Mouse (Mus musculus) testis, adult 2 months (tissue): ENCODE results near the gene Cacng5. TPM values are rescaled to one million over a fixed set of nuclear protein-coding genes. Genes with fewer than 3 reads are reported as not detected.
A peak's percentile ranks its signal among the peaks of the same experiment; 100 is the strongest.

Experiments
- H3K27ac ChIP-seq: fragments of 200-500 bp; 2 replicates; pipeline ENCODE4 v1.5.1; 2012; ENCODE audit warnings: low read depth, low read length; ENCODE audit not compliant: control insufficient read depth, insufficient read depth
- H3K27me3 ChIP-seq: fragments of 200-500 bp; 2 replicates; pipeline ENCODE4 v1.6.1; 2012; ENCODE audit warnings: mild to moderate bottlenecking, low read length, moderate library complexity; ENCODE audit not compliant: control insufficient read depth, insufficient read depth
- H3K36me3 ChIP-seq: fragments of 200-500 bp; 2 replicates; pipeline ENCODE4 v1.6.1; 2012; ENCODE audit warnings: mild to moderate bottlenecking, low read length; ENCODE audit not compliant: control insufficient read depth, insufficient read depth
- H3K4me1 ChIP-seq: fragments of 200-500 bp; 2 replicates; pipeline ENCODE4 v1.6.1; 2012; ENCODE audit warnings: low read length; ENCODE audit not compliant: control insufficient read depth, insufficient read depth
- H3K4me3 ChIP-seq: fragments of 200-500 bp; 2 replicates; pipeline ENCODE4 v1.5.1; 2012; ENCODE audit warnings: low read depth, mild to moderate bottlenecking, low read length, moderate library complexity, mixed read lengths; ENCODE audit not compliant: control insufficient read depth
- CTCF ChIP-seq: fragments of 200-500 bp; IDR thresholded peaks from 2 replicates; pipeline ENCODE4 v1.5.1; 2012; ENCODE audit warnings: low read depth, mild to moderate bottlenecking, inconsistent platforms, low read length, moderate library complexity; ENCODE audit not compliant: control insufficient read depth, insufficient read depth, insufficient replicate concordance
- POLR2A ChIP-seq: fragments of 200-500 bp; IDR thresholded peaks from 2 replicates; pipeline ENCODE4 v1.6.1; 2012; ENCODE audit warnings: low read depth, mild to moderate bottlenecking, inconsistent platforms, low read length, moderate library complexity; ENCODE audit not compliant: control insufficient read depth
- polyA plus RNA-seq: library from polyadenylated mRNA; depleted of rRNA; stranded (reverse); fragments of >200 nt; gene quantifications from 2 replicates; pipeline ENCODE4 v1.2.3, GENCODE M21; 2012

Cacng5 gene
- polyA plus RNA-seq, 1 experiment = 9.2 TPM

DNA sequence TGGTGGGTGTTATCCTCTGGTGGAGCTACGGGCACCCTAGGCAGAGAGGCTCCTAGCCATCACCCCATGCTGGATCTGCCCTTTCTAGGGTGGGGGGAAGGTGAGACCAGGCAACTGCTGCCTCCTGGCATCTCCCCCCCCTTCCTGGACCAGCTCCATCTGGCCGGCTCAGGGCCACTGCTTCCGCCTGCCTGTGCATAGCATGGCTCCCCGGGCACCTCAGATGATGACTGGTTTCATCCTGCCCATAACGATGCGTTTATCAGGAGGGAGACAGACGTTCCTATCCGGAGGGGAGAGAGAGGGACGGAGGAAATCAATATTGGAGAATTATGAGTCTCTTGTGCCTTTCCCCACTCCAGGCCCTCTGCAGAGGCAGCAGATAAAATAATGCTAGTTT lies 9.5 kb downstream of the Cacng5 start:
- no peak overlapping the region for H3K4me3 ChIP-seq
- H3K36me3 ChIP-seq = no peaks in the 10 kb centered on the region
- H3K27ac ChIP-seq = no peak overlapping the region
- no peak for TF ChIP-seq POLR2A
- TF ChIP-seq CTCF = no peak
- no peaks in the 10 kb centered on the region for H3K27me3 ChIP-seq
- no peaks in the 10 kb centered on the region for H3K4me1 ChIP-seq

DNA sequence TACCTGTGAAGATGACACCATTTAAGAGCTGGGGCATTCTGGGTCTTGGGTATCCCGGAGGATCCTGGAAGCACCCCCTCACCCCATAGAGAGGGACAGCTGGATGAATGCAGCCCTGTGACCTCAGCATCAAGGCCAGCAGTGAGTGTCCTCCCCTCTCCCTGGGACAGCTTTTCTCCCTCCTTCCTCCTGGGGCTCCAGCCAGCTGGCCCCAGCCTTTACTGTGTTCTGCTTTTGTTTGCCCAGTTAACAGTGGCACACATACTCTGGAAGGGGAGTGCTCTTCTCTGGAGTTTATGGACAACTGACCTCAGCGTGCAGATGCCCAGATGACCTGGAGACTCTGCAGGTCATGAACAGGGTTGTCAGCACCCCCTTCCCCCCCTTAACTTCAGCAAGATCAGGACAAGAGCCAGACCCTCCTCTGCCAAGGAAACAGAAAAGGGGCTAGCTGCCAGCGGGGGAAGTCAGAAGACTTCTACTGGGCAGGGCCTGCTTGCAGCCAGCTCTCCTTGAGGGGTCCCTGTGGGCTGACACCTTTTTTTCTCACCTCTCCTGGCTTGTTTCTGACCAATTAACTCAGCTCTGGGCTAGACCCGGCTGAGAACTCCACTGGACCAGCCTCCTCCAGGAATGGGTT lies 10.8 kb downstream of the Cacng5 start:
- H3K4me1 ChIP-seq = no peaks in the 10 kb centered on the region
- no peaks in the 10 kb centered on the region for H3K36me3 ChIP-seq
- TF ChIP-seq POLR2A = no peak
- TF ChIP-seq CTCF = no peak
- H3K27me3 ChIP-seq = no peaks in the 10 kb centered on the region
- H3K4me3 ChIP-seq = no peak overlapping the region
- no peak overlapping the region; the same call in 1 of the 2 replicates for H3K27ac ChIP-seq

DNA sequence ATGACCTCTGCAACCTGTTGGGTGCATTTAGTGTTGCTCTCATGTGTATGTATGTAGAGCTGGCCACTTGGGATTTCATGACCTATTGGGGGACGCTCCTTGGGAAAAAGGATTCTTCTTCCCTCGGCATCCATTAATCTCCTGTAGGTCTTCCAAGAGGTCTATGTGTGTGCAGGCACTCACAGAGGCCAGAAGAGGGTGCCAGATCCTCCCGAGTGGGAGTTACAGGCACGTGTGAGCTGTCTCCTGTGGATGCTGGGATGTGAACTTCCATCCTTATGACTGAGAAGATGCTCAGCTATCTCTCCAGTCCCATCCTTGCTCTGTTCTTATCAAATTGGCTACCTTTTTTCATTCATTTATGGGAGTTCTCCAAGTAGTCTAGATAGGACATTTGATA lies 14.4 kb downstream of the Cacng5 start:
- H3K36me3 ChIP-seq = no peaks in the 10 kb centered on the region
- H3K27ac ChIP-seq = no peak overlapping the region
- no peak overlapping the region for H3K4me3 ChIP-seq
- no peaks in the 10 kb centered on the region for H3K4me1 ChIP-seq
- no peak for TF ChIP-seq POLR2A
- peak; percentile 23; the same call in 1 of the 2 replicates for TF ChIP-seq CTCF
- no peaks in the 10 kb centered on the region for H3K27me3 ChIP-seq

DNA sequence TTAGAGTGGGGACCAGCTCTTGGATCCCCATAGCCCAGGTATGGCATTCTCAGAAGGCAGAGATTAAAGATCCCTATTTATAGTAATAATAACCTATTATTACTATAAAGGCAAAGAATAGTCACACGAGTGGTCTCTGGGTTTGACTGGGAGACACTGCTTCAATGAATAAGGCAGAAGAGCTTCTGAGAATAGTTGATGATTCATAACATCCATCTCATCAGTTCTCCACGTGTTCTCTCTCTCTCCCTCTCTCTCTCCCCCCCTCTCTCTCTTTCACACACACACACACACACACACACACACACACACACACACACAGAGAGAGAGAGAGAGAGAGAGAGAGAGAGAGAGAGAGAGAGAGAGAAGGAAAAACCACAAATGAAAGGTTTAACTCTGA lies 16.2 kb downstream of the Cacng5 start:
- TF ChIP-seq CTCF = no peak
- TF ChIP-seq POLR2A = no peak
- Histone ChIP-seq H3K27me3 (no peaks in the 10 kb centered on the region), H3K27ac (no peak overlapping the region), H3K4me3 (no peak overlapping the region), H3K36me3 (no peaks in the 10 kb centered on the region), H3K4me1 (no peaks in the 10 kb centered on the region)

DNA sequence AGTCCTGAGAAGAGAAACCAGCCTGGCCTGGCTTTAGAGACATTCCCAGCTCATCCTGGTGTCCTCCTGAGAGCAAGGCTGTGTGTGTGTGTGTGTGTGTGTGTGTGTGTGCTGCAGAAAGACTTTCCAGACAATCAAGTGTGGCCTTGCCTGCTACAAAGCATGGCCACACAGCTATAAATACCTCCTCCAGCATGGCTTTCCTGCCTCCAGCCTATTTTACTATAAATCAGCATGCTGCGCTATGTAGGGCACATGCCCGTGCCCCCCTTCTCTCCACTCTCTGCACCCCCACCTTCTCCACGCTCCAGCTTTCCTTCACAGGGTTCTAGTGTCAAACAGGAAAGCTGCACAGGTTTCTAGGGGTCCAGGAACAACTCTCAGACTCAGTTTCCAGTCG lies 19.2 kb downstream of the Cacng5 start:
- TF ChIP-seq CTCF (no peak), POLR2A (no peak)
- no peaks in the 10 kb centered on the region for H3K4me1 ChIP-seq
- no peaks in the 10 kb centered on the region for H3K36me3 ChIP-seq
- no peak overlapping the region for H3K27ac ChIP-seq
- no peaks in the 10 kb centered on the region for H3K27me3 ChIP-seq
- no peak overlapping the region for H3K4me3 ChIP-seq

DNA sequence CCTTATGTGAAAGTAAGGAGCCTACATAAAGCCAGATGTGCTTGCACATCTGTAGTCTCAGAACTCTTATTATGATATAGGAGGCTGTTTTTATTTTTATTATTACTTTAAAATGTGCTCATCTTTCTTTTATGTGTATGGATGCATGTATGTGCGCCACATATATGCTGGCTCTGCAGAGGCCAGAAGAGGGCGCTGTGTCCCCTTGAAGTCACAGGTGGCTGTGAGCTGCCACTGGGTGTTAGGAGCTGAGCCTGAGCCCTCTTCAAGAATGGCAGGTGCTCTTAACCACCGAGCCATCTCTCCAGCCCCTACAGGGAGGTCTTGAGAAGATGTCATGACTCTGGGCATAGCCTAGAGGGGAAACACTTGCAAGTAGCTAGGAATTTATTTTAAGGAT lies 23.5 kb downstream of the Cacng5 start:
- H3K4me1 ChIP-seq = no peaks in the 10 kb centered on the region
- no peaks in the 10 kb centered on the region for H3K36me3 ChIP-seq
- H3K27me3 ChIP-seq = no peaks in the 10 kb centered on the region
- no peak overlapping the region for H3K27ac ChIP-seq
- no peak overlapping the region for H3K4me3 ChIP-seq
- no peak for TF ChIP-seq POLR2A
- peak; percentile 61; the same call in 1 of the 2 replicates for TF ChIP-seq CTCF

DNA sequence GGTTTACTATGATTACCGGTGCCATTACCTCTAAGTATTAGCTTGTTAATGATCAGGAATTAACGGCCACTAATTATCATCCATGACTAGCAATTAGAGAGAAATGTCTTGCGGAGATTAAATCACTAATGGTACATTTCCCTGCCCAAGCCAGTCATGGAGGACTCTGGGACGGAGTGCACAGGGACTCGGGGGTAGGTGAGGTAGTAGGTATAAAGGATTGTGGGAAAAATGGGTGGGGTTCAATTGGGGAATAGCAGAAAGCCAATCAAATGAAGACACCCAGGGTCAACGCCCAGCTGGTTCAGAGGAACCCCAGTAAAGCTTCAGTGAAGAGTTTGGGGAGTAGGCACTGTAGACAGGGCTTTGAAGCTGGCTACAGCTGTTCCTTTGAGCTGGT lies 27.5 kb downstream of the Cacng5 start:
- Histone ChIP-seq H3K4me3 (no peak overlapping the region), H3K27ac (no peak overlapping the region), H3K27me3 (no peaks in the 10 kb centered on the region), H3K36me3 (no peaks in the 10 kb centered on the region), H3K4me1 (no peaks in the 10 kb centered on the region)
- no peak for TF ChIP-seq POLR2A

DNA sequence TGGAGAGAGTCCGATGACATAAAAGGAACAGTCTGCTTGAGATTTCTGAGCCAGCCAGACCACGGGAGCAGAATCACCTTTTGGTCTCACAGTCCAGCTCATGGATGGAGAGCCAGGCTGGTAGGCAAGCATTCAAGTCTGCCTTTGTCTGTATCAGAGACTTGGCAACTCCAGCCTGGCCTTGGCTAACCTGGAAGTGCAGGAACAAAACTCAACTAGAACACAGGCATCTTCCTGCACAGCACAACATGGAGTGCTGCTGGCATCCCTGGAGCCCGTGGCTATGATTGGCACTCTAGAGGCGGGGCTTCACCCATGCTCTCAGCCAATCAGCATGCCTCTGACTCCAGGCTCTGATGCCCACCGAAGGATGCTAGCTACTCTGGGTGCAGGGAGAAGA lies 38.0 kb downstream of the Cacng5 start:
- TF ChIP-seq CTCF (no peak), POLR2A (no peak)
- Histone ChIP-seq H3K27me3 (no peaks in the 10 kb centered on the region), H3K4me3 (no peak overlapping the region), H3K27ac (no peak overlapping the region), H3K4me1 (peaks cover 4% of the 10 kb centered on the region), H3K36me3 (no peaks in the 10 kb centered on the region)
